Mouse (Mus musculus): ENCODE data around the gene Dnase1l3.

The Dnase1l3 gene

GRCm38 (mm10) chr14:7994271-7994767 is at the start of gene Dnase1l3:
Dnase1l3 (minus strand) TSS chr14:7994573.
- peak; percentile 63 for DNase-seq

- DNase-seq: no peak
Measured at GRCm38 (mm10) chr14:8042577-8042976, 48.2 kb upstream of the Dnase1l3 start.

GRCm38 (mm10) chr14:8042120-8042519 is 47.7 kb upstream of the Dnase1l3 start:
- no peak for DNase-seq

GRCm38 (mm10) chr14:8040911-8041678 is 46.7 kb upstream of the Dnase1l3 start:
- no peak for DNase-seq

- DNase-seq: no peak
Measured at GRCm38 (mm10) chr14:8040179-8040578, 45.8 kb upstream of the Dnase1l3 start.

GRCm38 (mm10) chr14:8038791-8039448 is 44.5 kb upstream of the Dnase1l3 start:
- peak; percentile 54 for DNase-seq

- DNase-seq: no peak
Measured at GRCm38 (mm10) chr14:8038150-8038549, 43.8 kb upstream of the Dnase1l3 start.

GRCm38 (mm10) chr14:8036406-8036805 is 42.0 kb upstream of the Dnase1l3 start:
- DNase-seq: peak; percentile 20

- no peak for DNase-seq
Measured at GRCm38 (mm10) chr14:8035951-8036350, 41.6 kb upstream of the Dnase1l3 start.

- DNase-seq: no peak
Measured at GRCm38 (mm10) chr14:8034561-8034960, 40.2 kb upstream of the Dnase1l3 start.

GRCm38 (mm10) chr14:8032087-8032944 is 37.9 kb upstream of the Dnase1l3 start:
- DNase-seq: no peak

GRCm38 (mm10) chr14:8030535-8030934 is 36.2 kb upstream of the Dnase1l3 start:
- DNase-seq: peak; percentile 61

GRCm38 (mm10) chr14:8029752-8030151 is 35.4 kb upstream of the Dnase1l3 start:
- DNase-seq: no peak

- no peak for DNase-seq
Measured at GRCm38 (mm10) chr14:8028086-8028485, 33.7 kb upstream of the Dnase1l3 start.

GRCm38 (mm10) chr14:8026769-8027531 is 32.6 kb upstream of the Dnase1l3 start:
- no peak for DNase-seq

GRCm38 (mm10) chr14:8024936-8025335 is 30.6 kb upstream of the Dnase1l3 start:
- DNase-seq: no peak

- no peak for DNase-seq
Measured at GRCm38 (mm10) chr14:8024469-8024868, 30.1 kb upstream of the Dnase1l3 start.

GRCm38 (mm10) chr14:8020546-8020945 is 26.2 kb upstream of the Dnase1l3 start:
- DNase-seq: no peak

GRCm38 (mm10) chr14:8020011-8020410 is 25.6 kb upstream of the Dnase1l3 start:
- no peak for DNase-seq

GRCm38 (mm10) chr14:8016951-8017350 is 22.6 kb upstream of the Dnase1l3 start:
- no peak for DNase-seq

- peak; percentile 48 for DNase-seq
Measured at GRCm38 (mm10) chr14:8016276-8016675, 21.9 kb upstream of the Dnase1l3 start.

GRCm38 (mm10) chr14:8015756-8016155 is 21.4 kb upstream of the Dnase1l3 start:
- no peak for DNase-seq
